Mouse (Mus musculus) adrenal gland, postnatal 36 days (tissue): Measurements from ENCODE around the gene Cpsf4. TPM values are rescaled to one million over a fixed set of nuclear protein-coding genes. Genes with fewer than 3 reads are reported as not detected.
"Not testable (repeated sequence)": the region's sequence is repeated elsewhere in the genome, so short reads cannot be mapped to it uniquely, and the experiment has no call there.

ENCODE experiments used
- DNase-seq, 2 experiments: peaks; one replicate each; pipeline ENCODE4 v3.0.0; 2021; ENCODE audit warnings: mixed read lengths in 1 of 2
- total RNA-seq, 2 experiments: library from RNA; stranded (reverse); gene quantifications; 2 replicates each; pipeline ENCODE4 v1.2.3; 2021

Cpsf4 gene
- total RNA-seq, 2 experiments from 2014 or later: 19.0 to 19.3 TPM

DNA sequence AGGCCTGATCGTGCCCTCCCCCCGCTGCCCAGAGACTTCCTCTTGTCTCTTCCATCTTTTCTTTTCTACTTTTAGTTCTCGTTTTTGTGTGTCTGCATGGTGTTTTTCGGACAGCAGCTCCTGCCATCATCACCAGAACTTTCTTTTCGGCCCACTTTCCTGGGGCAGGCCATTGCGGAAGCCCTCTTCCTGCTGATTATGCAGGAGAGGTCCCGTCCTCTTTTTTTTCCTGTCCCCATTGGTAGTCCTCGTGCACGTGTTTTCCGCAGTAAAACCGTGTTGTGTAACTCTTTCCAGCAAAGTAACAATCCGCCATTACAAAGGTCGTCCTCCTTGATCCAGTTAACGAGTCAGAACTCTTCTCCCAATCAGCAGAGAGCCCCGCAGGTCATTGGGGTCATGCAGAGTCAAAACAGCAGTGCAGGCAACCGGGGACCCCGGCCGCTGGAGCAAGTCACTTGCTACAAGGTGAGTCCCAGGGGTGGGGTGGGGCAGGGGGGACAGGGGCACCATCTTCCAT, 11.5 kb downstream of the Cpsf4 start:
- no peak for DNase-seq

DNA sequence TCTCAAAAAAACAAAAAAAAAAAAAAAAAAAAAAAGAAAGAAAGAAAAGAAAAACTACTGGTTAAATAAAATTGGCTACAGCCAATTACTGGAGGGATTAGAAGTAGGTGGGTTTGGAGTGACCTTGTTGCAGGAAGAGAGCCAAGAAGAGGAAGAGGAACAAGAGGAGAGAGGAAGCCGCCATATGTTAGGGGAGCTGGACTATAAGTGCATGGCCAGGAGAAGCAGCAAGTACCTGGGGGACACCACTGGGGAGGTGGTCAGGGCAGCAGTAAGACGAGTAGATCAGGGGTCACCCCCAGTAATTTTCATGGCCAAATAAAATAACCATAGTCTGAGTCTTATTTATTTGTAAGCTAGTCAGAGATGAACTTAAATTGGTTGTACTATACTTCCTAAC, 18.2 kb downstream of the Cpsf4 start:
- DNase-seq: no peak

DNA sequence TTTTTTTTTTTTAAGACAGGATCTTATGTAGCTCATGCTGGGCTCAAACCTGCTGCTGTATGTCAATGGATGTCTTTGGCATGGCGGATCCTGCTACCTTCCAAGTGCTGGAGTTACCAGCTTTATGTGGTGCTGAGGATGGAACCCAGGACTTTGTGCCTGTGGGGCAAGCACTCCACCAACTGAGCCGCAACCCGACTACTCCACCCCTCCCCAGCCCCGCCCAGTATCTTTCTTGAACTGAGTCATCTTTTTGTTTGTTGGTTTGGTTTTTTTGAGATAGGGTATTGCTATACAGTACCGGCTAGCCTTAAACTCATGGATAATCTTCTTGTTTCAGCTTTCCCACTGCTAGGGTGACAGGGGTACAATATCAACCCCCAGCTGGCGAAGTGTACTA, 22.4 kb downstream of the Cpsf4 start:
- no peak for DNase-seq

DNA sequence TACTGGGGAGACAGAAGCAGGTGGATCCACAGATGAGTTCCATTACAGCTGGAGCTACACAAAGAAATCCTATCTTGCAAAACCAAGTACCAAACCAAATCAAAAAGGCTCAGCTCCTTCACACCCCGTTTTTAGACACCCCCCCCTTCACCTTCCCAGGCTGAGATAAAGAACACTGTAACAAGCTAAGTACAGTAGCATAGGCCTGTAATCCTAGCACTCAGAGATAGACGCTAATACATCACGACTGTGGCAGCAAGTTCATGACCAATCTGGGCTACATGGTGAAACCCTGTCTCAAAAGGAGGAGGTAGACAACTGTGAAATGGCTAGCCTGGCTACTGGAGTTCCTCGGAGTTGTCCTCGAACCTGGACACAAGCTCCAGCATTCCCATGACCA, 23.4 kb downstream of the Cpsf4 start:
- DNase-seq: no peak

DNA sequence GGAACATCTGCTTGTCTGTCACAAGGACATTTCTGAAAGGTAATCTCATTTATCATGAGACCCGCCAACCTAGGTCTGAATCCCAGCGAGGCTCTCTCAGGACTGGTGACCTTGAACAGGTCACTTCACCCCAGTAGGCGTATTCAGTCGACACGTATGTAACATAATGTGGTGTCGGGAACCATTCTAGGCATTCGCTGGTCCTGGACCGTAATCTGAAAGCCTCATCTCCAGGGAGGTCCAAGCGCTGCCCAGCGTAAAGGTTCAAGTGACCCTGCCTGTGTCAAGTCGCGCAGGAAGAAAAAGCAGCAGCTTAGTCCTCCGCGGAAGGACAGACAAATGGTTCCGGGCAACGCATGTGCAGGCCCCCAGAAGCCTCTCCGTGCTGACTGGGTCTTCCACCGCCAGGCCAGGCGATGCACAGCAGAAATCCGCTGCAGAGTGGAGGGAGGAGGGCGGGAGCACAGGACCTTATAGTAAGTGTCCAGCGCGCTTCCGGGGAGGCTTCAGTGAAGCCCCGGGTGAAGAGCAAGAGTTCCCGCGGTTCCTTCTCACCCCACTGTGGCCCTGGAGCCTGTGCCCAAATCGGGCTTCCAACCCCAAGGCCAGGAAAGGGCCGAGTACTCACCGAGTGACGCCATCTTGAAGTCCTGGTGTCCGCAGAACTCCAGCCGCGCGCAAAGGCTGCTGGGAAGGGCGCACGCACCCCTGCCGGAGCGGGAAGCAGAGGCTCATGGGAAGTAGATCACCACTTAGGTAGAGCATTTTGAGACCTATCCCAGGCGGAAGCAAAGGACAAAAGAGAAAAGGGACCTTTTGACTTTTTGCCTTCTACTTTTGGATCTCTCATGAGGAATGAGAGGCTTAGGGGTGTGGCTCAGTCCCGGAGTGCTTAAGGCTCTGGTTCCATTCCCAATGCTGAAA, 24.1 kb downstream of the Cpsf4 start:
- DNase-seq: peak; percentile 94 to 96

DNA sequence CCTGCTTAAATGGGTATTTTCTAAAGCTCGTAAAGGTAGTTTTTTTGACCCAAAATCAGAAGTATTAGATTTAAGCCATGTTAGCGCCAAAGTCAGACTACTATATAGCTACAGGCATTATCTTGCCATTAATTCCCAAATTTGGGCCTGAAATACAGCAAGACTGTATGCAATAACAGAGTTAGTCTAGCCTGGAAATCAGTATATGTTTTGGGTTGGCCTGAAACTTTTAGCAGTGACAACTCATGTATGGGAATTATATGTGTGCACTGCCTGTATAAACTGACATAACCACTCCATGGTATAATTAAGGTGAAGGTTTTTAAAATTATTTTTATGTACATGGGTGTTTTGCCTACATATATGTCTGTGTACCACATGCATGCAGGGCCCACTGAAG, 24.9 kb downstream of the Cpsf4 start, which contains the start of gene Atp5j2:
TSS of gene Atp5j2 (minus strand) at position 101 of the 400 bp plus-strand sequence.
- DNase-seq: no peak

DNA sequence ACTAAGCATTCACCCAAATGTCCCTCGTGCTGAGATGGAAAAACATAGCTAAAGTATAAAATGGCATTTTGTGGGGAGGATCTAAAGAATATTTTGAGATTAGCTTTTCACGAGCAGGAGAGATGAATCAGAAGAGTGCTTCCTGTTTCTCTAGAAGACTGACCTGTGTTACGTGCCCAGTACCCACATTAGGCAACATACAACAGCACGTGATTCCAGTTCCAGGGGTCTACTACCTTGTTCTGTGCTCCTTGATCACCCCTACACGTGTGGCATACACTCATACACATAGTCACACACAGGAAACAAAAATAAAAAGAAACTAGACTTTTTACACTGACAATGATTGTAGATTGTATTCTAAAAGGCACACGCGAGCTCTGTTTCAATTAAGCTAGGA, 33.4 kb downstream of the Cpsf4 start:
- DNase-seq: no peak

DNA sequence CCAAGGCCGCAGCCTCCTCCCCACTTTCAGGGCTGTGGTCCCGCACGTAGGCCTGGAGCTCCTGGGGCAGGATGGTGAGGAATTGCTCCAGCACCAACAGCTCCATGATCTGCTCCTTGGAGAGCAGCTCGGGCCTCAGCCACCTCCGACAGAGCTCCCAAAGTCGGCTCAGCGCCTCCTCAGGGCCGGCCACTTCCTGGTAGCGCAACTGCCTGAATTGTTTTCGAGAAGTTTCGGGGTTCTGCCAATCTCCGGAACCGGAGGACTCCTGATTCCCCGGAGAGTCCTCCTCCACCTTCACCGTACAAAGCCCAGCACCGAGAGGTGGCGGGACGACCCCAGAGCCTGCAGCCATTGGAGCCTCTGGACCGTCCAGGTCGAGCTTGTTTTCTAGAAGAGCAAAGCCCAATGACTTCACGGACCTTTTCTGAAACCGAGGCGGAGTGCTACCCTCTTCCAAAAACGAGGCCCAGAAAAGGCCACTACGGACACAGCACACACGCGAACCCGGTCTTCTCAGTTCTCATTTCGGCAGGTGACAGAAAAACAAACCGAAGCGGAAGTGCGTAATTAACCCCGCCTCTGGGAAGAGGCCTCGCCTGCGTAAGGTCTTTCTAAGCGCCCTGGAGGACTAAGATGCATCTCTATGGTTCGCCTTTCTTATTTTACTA, 34.4 kb downstream of the Cpsf4 start, which contains the start of gene Zkscan14:
TSS of gene Zkscan14 (minus strand) at position 548 of the 671 bp plus-strand sequence.
- DNase-seq: peak; percentile 78 to 85

DNA sequence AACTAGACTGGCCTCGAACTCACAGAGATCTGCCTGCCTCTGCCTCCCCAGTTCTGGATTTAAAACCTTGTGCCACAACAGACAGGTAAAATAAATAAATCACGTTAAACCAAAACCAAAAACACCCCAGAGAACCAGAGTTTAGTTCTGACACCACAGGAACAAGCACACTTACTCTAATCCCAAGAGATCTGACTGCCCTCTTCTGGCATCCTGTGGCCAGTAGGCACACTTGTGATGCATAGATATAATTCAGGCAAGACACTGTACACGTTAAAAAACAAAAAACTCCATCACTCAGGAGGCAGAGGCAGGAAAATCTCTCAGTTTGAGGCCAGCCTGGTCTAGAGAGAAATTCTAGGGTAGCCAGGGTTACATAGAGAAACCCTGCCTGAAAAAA, 35.4 kb downstream of the Cpsf4 start:
- no peak for DNase-seq

DNA sequence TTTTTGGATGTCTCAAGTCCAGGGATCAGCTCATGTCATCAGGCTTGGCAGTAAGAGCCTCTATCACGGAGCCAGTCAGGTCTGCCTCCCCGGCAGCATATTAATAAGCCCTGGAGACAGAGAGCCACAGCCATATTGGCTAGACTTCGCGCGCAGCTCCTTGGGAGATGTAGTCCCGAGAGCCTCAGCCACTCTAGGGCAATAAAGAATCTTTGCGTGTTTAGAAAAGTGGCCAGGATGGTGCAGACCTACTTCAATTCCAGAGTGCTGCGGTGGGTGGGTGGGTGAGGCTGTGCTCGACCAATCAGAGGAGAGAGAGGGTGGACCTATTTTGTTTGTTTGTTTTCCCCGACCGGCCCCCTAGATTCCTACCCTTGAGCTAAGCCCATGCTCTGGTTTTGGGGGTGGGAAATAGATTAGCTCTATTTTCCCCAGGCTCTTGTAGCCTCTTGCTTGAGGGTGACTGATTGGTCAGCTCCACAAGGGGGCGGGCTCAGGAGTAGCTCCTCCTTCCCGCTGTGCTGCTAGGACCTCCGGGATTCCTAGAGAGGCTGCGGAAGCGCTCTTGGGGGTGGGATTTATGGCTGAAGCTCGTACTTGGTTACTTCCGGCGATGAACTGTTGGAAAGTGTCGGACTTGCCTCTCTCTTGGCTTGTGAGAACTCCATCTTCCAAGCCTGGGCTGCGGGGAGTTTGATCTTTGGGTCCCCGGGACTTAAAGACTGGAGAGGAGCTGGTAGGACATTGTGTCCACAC, 37.1 kb downstream of the Cpsf4 start, which contains the start of gene Zkscan5:
TSS of gene Zkscan5 (plus strand) at position 627 of the 756 bp plus-strand sequence.
- DNase-seq: peak; percentile 98 to 99

DNA sequence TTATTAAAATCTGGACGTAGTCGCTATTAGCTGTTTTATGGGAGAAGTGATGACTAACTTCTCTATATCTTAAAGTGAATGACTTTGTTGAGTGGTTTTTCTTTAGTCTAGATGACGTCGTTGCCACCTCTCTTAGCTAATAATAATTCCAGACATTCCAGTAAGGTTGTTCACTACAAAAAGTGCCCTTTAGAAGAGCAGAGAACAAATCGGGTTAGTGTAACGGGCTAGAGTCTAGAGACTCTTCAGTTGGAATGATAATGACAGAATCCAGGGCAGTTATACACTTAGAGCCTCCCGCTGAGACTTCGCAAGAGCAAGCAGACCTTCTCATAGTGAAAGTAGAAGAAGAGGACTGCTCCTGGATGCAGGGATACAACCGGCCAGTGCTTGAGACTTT, 38.0 kb downstream of the Cpsf4 start:
- DNase-seq: no peak

DNA sequence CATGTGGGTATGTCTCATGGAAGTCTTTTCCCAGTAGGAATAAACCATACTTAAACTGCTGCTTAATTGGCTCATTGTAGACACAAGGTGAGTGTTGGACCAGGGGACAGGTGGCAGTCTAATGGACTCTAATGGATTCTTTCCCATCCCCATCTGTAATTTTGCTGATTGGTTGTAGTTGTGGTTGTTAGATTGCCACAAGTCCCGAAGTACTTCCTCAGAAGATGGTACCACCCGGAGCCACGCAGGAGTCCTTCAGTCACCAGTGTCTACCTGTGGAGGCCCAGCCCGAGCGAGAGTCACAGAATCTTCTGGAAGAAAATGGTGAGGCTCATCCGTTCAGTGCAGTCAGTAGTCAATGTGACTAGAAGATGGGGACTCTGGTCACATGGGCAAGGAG, 40.4 kb downstream of the Cpsf4 start:
- DNase-seq: no peak

DNA sequence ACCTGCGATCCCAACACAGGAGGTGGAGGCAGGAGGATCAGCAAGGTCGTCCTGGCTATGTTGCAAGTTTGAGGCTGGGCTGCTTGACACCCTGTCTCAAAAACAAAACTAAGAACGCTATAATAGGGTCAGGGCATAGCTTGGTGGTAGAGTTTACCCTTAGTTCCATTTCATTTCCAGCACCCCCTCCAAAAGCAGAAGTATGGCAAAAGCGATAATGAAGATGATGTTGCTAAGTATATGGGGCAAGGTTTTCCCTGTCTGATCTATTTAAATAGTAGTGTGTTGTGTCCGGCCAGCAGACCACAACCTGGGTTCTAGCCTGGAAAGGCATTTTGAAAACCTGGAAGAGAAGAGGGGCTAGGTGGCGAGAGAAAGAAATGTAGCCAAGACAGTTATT, 40.9 kb downstream of the Cpsf4 start:
- no peak for DNase-seq

DNA sequence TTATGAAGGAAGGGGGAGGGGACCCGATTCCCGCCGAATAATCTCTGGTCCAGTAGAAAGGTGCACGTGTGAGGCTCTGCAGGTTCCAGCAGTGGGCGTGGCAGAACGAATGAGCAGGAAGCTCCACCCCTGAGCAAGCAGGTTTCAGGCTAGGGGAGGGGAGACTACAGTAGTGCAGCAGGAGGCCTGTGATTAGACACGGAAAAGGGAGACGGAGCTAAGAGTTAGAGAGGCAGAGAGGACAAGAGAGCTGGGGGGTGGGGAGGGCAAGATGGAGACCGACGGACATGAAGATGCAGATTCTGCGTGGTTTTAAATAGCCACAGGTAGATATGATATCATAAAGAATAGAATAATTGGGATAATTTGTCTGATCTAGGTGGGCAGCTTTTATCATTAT, 41.4 kb downstream of the Cpsf4 start:
- not testable (repeated sequence) for DNase-seq

DNA sequence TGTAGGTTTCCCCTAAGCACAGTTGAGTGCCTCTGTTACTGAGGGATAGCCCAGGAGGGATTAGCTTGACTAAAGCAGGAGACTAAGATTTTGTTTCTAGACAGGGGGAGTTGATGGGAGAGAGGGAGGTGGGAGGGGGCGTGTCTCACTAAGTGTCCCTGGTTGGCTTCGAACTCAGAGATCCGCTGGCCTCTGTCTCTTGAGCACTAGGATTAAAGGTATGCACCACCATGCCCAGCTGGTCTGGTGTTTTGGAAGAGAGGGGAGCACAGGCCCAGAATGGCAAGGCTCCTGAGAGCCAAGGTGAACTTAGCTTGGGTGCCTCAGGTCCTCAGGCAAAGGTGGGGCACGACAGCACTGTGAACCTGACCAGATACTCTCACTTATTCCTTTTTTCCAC, 44.3 kb downstream of the Cpsf4 start:
- no peak for DNase-seq

DNA sequence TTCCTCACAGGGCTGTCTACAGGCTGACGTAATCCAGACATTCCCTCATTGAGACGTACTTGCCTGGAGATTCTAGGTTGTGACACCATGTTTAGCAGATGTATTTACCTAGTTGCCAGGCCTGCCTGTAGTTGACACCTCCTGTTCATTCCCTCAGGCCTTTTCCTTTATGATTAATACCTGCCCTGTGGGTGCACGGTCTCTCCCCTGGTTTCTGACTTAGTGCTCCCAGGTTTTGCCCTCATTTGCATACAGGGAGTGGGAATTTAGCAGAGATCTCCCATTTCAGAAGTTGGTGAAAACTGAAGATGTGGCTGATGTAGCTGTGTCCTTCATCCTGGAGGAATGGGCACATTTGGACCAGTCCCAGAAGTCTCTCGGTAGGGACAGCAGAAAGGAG, 45.2 kb downstream of the Cpsf4 start:
- DNase-seq: no peak

DNA sequence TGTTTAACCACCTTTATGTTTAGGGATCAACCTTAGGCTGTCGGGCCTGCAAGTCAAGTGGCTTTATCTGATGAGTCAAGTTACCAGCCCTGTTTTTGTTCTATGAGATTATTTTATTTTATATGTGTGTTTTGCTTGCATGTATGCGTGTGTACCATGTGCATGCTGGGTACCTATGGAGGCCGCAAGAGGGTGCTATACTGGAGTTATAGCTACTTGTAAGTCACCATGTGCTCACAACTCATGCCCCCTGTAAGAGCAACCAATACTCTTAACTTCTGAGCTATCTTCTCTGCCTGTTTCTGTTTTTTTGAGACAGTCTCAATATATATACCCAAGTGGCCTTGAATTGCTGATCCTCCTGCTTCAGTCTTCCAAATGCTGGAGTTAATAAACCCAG, 46.5 kb downstream of the Cpsf4 start:
- DNase-seq: no peak

DNA sequence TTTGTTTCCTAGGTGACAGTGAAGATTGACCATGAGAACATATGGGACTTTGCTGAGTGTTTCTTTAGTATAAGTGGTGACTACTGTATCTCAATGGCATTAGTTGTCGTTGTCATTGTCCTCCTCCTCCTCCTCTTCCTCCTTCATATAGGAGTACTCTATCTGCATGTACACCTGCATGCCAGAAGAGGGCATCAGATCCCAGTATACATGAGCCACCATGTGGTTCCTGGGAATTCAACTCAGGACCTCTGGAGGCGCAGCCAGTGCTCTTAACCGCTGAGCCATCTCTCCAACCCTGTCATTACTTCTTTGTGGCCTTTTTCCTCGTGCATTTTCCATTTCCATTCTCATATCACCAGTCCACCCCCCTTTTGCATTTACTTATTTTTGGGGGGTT, 47.7 kb downstream of the Cpsf4 start:
- peak in 1 of 2 experiments; percentile 37 for DNase-seq

DNA sequence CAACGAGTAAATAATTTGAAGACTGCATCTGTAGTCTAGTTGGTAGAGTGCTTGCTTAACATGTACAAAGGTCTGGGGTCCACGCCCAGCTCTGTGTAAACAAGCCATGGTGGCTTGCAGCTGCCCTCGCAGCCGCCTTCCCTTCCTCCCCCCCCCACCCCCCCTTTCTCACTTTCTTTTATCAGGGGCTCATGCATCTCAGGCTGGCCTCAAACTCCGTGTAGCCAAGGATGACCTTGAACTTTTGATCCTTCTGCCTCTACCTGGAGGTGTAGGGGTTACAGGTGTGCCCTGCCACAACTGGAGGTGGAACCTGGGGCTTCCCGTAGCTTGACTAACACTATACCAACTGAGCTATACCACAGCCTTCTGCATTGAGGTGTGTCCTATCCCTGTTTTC, 50.7 kb downstream of the Cpsf4 start:
- no peak for DNase-seq

DNA sequence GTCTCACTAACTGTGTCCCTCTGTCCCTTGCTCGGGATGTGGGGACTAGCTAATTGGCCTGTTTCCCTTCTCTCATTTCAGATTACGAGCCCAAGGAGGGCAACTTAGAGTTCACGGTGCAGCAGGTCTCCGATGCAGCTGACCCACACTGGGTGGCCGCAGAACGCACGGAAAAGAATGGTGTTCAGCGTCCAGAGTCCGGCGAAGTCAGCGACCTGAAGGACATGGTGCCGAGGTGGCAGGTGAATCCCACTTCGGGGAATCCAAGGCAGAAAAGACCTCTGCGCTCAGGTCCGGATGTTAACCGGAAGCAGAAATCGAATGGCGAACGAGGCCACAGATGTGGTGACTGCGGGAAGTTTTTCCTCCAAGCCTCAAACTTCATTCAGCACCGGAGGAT, 51.2 kb downstream of the Cpsf4 start:
- DNase-seq: no peak

DNA sequence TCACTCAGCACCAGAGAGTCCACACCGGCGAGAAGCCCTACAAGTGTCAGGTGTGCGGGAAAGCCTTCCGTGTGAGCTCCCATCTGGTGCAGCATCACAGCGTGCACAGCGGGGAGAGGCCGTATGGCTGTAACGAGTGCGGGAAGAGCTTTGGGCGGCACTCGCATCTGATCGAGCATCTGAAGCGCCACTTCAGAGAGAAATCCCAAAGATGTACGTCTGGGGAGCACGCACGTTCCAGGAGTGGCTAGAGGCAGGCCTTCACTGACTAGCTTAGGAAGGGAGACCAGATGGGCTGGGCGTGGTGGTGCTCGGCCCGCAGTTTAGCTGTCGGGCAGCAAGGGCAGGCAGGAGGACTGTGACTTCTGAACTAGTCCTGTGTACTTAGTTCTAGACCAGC, 51.7 kb downstream of the Cpsf4 start:
- no peak for DNase-seq

DNA sequence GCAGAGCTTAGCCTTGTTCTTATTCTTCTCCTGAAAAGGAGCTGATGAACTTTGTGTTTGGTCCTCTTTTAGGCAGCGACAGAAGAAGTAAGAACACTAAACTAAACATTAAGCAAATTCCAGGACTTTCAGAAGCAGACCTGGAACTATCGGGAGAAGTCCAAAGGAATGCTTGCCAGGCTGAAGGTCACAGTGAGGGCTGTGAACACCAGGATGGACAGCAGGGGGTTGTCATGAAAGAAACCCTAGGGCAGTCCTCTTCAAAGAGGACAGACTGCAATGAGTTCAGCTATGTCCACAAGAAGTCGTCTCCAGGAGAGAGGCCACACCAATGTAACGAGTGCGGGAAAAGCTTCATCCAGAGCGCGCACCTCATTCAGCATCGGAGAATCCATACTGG, 53.0 kb downstream of the Cpsf4 start:
- no peak for DNase-seq
